Mouse (Mus musculus): Measurements from ENCODE around the gene Lgals3bp.
A peak's percentile ranks its signal among the peaks of the same experiment; 100 is the strongest.

Lgals3bp gene

DNA sequence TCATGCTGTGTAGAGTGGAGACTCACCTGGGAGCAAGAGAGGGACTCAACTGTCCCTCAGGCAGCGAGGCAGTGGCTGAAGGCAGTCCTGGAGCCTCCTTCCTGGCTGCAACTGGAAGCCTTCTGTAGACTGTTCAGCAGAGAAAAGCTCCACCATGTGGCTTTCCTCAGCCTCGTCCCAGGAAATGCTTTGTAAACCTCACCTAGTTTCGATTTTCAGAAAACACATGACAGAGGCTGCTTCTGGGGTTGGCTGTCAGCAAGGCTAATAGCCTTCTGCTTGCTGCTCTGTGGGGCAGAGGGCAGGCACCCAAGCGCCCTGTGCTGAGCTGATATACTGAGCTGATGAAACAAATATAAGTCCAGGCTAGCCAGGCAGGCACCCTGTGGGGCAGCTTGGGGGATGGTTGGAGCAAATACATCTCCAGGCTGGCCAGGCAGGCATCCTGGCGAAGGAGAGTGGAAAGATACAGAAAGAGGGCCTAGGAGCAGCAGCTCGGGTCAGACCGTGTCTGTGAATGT lies at the start of gene Lgals3bp:
Gene Lgals3bp (minus strand): TSS at position 333 of the 521 bp plus-strand sequence.
- peak; percentile 30 for DNase-seq (ENCODE audit: low spot score)

DNA sequence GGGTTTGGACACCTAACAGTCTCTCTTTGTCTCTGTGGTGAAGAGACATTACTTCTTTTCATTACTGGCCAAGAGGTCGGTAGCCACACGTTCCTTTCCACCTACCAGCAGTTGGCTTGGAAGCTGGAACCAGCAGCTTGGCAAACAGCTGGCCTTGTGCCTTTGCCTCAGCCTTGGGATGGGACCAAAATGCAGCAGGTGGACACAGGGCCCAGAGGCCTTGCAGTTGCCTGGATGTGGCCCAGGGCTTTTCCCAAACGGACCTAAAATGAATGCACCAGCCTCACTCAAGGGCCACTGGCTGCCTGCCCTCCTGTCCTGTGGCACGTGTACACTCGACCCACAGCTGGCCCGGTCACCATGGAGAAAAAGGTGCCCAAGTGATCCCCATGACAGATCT lies 49.3 kb upstream of the Lgals3bp start:
- DNase-seq (ENCODE audit: low spot score), result no peak

DNA sequence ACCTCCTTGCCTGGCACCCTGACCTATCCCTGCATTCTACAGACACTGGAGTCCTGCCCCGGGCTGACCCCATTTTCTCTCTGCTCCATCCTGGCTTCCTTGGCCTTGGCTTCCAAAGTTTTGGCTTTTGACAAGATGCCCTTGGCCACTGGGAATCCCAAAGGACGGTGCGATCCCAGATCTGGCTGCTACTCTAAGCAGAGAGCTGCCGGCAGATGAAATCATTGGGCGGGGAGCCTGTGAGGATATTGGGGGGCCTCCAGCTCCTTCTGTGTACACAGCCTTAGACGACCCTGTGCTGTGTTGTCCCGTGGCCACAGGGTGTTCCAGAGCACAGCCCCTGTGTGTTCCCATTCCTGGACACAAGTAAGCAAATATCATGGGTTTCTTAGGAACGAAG lies 46.5 kb upstream of the Lgals3bp start:
- no peak for DNase-seq (ENCODE audit: low spot score)

DNA sequence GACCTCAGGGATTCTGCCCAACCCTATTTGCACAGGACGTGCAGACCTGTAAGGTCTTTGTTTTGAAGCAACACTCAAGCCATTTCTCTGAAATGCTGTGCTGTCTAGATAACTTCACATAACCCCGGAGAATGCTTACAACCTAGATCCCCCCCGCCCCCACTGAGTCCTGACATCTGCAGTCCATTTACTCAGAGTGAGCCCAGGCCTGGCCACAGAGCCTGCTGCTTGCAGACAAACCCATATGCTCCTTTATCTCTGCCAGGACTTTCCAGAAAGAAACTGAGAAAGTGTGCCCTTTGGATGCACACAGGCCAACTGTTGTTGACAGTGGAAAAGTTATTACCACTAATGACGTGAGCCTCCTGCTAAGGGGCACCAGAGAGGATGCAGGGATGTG lies 45.5 kb upstream of the Lgals3bp start:
- no peak for DNase-seq (ENCODE audit: low spot score)

DNA sequence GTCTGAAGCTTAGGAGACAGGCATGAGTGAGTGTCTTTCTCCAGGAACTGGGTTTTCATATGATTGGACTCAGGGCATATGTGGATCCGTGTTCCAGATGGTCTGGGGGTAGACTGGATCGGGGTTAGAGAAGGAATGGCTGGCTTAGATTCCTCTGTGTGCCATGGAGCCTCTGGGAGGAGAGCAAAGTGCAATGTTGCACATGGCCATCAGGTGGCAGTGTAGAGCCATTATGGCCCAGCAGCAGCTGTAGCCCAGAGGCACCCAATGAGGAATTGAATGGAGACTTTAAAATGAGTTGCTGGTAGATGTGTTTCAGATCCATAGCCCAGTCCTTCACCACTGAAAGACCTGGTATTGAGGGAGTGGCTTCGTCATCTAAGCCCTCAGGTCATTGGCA lies 44.0 kb upstream of the Lgals3bp start:
- peak; percentile 90 for DNase-seq (ENCODE audit: low spot score)

DNA sequence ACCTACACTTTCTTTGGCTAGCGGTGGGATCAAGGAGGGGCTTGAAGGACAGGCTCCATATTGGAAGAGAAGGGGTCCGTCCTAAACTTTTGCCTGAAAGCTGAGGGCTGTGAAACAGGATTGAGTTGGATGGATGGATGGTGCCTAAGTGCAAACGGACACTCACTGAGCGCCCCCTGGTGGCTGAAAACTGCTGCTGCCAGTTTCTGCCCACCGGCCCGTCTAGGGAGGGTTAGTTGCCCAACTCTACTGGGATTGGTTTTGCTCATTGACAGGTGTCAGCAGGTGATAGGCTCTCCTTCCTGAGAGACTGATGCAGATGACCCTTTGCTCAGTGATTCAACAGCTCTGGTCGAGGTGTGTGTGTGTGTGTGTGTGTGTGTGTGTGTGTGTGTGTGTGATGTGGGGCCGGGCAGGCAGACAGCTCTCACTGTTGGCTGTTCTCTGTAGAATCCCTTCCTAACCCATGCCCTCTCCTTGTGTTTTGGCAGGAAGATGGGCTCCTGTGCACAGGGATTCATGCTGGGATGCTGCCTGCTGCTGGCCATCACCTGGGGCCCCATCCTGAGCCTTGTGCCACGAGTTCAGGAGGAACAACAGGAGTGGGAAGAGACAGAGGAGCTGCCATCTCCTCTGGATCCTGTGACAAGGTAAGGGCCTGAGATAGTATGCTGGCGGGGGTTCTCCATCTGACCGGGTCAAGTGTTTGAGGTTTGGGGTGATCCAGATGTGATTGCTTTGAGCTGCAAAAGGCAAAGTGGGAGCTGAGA lies 41.5 kb upstream of the Lgals3bp start:
- DNase-seq (ENCODE audit: low spot score), result peak; percentile 82

DNA sequence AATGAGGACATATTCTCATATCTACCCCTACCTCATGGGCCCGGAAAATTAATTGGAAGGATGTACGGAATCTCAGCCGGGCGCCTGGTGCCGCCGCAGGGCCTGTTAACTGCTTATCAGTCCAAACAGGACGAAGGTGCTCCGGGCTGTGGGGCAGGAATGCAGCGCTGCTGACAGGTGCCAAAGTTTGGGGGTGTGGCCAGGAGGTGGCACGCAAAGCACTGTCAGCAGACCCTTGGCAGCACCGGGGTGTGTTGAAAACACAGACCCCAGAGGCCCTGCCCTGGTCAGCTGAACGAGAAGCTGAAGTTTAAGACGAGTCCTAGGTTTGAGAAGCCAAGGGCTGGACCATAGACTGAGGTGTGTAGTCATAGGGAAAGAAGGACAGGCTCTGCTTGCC lies 40.8 kb upstream of the Lgals3bp start:
- DNase-seq (ENCODE audit: low spot score), result no peak

DNA sequence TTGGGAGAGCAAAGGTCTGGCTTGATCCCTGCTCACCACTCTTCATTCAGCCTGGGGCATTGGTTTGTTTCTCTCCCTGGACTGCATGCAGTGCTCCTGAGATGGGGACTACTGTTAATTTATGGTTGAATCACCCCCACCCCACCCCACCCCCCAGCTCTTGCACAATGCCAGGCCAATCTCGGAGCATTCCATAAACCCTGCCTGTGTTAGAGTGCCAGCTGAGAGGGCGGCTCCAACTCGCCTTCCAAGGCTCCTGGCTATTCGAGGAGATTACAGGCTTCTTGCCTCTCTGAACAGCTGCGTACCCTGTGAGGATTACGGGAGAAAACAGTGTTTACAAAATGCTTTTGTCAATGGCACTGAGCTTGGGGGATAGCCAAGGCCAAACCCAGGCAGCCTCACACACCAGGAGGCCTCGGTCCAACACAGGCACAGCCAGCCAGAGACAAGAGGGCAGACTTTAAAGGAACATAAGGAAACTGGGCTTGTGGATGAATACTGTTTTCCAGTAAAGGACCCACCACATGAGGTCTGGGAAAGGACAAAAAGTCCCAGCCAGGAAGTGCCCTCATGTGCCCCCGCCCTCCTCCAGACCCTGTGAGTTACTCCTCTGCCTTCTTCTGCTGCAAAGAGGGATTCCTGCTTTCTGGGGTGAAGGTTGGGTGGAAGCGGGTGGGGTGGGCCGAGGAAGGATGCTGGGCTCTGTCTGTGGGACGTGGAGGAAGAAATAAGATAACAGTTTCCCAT lies 36.9 kb upstream of the Lgals3bp start:
- peak; percentile 28 for DNase-seq (ENCODE audit: low spot score)

DNA sequence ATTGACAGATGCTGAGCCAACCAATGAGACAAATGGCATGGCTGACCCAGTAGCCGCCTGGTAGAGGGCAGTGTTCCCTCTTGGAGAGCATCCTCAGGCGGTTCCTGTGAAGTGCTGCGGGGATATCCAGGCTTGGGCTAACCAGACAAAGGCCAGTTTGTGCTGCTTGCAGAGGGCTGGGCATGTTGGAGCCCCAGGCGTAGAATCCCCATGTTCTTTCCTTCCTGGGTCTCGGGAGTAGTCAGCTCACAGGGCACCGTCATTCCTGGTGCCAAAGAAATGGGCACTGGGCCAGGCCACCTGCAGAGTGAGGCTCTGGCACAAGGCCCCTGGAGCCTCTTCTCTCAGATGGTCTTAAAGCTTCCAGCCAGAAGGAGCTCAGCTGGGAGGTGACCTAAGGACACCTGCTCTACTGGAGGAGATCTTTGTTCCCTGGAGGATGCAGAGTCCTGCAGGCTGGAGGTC lies 34.6 kb upstream of the Lgals3bp start:
- DNase-seq (ENCODE audit: low spot score), result peak; percentile 34

DNA sequence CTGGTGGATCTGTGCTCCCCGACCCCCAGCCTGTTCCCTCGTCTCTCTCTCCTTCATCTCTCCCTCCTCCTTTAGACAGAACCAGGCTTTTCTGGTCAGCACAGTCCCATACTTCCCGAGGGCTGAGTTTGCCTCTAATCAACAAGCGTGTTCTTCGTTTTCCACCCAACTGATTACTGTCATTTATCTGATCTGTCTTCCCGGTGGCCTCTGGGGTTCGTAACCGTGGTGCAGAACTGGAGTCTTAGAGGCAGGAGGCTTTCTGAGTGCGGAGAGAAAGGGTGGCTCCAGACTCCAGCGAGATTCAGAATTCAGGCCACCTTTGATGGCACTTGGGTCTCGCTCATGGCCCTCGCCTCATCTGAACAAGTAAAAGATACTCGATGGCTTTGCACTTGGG lies 32.2 kb upstream of the Lgals3bp start:
- DNase-seq (ENCODE audit: low spot score), result no peak

DNA sequence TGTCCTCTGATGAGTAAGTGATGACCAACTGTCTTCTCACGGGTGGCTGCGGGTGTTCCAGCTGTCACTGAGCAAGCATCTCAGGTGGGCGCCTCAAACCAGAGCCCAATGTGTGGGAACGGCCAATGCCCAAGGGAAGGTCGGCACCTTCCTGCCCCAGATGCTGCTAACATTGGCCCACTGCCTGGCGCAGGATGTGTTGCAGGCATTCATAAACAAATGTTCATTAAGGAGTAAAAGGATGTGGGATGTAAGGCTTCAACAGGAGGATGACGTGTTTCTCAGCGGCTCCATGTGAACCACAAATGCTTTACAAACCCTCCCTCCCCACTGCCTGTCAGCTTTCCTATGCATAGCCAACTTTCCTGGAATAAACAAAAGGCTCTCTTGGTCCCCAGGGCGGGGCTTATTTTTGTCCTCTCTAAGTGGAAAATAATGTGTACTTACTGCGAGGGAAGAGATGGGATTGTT lies 31.5 kb upstream of the Lgals3bp start:
- no peak for DNase-seq (ENCODE audit: low spot score)

DNA sequence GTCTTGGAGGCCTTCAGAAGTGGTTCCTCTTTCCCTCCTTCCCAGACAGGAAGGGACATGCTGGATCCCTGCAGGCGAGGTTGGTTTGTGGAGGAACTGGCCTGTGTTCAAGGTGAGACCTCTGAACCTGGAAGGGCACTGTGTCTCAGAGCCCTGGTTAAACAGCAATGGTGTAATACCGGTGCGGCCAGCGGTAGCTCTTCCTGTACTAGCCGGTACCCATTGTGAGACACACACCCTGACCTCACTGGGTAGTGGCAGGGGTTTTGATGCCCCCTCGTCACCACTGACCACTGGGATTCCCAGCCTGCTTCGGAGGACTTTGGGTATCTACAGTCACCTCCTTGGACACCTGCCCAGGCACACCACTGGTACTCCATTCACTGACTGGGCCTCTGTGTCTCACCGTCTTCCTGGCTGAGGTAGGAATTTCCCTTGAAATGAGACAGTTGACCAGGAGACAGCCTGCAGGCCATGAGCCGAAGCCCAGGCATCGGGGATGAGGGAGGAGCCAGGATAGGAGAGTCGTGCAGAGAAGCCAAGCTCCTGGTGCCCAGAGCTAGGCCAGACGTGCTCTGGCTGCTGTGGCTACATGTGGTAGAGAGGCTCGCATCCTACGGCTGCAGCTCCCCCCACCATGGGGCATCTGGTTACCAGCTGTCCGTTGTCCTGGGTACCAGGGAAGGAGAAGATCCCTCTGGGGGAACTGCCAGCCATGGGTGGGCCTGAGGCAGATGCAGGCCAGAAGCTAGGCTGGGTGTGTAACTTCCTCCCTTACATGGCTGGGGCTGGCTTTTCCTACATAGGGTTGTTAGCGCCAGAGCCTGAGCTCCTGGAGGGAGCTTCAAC lies 29.4 kb upstream of the Lgals3bp start:
- DNase-seq (ENCODE audit: low spot score), result no peak

DNA sequence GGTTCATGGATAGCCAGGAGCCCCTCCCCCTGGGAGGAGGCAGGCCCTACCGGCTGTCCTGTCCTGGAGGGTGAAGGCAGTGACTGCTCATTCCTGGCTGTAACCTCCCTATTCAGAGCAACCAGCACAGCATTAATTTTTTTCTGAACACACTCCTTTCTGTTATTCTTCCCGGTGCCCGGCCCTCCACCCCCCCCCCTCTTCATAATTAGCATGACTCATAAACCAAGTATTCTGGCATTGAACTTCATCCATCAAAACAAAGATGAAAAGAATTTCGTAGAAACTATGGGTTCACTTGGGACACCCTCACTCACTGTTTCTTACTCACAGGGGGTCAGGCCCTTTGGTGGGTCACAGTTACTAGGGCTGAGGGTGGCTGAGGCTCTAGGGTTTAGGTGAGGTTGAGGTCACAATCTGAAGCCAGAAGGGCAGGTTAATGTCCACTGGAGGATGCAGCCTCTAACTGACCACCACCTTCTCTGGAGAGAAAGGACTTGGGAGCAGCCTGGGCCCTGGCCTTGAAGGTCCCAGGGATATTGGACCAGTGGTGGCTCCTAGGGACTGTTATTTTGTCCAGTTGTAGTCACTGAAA lies 28.5 kb upstream of the Lgals3bp start:
- DNase-seq (ENCODE audit: low spot score), result no peak

DNA sequence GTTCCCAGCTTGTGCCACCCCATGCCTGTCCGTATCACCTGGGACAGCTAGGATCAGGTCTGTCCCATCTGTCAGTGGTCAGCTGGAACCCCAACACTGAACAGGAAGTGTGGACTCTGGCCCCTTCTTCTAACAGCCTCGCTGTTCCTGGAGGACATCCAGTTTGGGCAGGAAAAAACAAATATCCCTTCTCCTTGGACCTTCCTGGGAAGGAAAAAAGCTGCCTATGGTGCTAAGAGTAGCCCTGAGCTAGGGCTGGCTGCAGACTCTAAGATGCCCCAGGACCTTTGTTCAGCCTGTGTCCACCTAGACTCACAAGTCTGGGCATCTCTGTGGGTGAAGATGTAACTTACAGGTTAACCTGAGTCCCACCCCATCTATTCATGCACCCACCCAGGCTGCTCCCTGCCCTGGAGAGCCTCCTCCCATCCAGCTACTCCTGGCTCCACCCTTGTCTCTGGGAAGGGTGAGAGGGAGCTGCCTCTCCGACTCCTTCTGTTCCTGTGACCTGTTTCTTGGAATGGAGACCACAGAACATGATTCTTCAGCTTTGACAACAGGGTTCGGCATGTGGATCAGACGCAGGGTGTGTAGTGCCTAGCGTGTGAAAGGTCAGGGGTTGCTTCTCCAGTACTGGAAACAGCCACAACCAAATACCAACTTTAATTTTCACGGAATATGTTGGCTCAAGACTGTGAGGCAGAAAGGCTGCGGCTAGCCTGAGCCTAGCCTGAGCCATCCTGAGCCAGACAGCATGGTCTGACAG lies 27.2 kb upstream of the Lgals3bp start:
- no peak for DNase-seq (ENCODE audit: low spot score)

DNA sequence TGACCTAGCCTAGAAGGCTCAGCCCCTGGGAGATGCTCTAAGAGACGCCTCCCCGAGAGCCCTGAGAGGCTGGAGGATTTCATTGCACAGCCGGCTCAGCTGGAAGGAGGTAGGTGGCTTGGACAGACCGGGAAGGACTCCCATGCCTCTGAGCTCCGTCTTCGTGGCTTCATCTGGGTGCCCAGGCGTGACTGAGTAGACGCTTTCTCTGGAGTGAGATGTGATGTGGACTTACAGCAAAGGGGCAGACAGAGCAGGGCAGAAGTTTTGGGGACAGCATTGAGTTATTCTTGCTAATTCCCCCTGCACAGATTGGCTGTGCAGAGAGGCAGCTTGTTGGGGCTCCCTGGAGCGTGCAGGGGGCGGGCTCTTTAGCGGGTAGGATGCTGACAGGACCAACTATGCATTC lies 26.6 kb upstream of the Lgals3bp start:
- DNase-seq (ENCODE audit: low spot score), result peak; percentile 25

DNA sequence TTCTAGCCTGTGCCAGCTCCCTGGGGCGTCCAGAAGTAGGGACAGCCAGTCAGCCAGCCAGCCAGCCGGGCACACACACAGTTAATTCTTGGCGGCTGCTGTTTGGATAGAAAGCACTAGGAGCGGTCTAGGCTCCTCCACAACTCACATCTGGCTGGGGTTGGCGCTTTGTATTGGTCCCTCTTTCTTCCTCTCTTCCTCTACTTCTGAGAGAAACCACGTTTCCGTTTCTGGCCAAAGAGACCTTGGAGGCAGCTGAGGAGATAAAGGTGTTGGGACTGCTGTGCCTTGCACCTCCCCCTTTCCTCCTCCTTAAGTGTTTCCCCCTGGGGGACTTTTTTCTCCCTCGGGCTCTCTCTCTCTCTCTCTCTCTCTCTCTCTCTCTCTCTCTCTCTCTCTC lies 26.1 kb upstream of the Lgals3bp start, which contains the start of gene C1qtnf1:
Gene C1qtnf1 (plus strand): TSS at position 218 of the 400 bp plus-strand sequence.
- DNase-seq (ENCODE audit: low spot score), result peak; percentile 50

DNA sequence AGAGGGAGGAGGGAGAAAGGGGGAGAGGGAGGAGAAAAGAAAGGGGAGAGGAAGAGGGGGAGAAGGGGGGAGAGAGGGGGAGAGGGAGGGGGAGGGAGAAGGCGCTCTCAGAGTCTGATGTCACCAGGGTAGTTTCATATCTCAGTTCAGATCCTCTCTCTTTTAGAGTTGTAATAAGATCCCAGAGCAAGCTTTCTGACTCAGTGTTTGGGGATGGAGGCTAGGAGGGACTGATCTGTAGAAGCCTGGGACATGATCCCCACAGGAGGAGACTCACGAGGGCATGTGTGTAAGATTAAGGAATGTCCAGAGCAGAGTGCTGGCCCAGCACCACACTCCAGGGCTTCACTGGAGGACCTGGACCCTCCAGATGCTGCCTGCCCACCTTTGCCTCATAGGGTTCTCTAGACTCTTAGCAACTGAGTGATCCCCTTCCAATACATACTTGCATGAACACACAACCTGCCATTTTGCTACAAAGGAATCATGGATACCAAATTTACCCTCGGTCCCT lies 25.4 kb upstream of the Lgals3bp start:
- DNase-seq (ENCODE audit: low spot score), result no peak

DNA sequence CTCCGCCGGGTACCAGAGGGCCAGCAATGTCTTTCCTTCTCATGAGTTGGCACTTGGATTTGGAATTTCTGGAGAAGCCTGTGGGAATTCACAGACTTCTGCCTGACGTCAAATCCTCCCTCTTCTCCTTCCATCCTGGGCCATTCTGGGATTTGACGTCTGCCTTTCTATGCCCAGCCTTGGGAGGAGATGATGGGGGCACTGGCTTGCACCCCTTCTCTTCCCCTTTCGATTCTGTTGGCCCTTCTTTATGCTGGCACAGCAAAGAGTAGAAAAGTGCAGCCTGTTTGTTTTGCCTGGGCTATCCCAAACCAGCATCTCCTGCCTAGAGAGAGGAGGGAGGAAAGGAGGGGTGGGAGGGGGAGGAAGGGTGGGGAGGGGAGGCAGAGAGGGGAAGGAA lies 24.9 kb upstream of the Lgals3bp start:
- no peak for DNase-seq (ENCODE audit: low spot score)

DNA sequence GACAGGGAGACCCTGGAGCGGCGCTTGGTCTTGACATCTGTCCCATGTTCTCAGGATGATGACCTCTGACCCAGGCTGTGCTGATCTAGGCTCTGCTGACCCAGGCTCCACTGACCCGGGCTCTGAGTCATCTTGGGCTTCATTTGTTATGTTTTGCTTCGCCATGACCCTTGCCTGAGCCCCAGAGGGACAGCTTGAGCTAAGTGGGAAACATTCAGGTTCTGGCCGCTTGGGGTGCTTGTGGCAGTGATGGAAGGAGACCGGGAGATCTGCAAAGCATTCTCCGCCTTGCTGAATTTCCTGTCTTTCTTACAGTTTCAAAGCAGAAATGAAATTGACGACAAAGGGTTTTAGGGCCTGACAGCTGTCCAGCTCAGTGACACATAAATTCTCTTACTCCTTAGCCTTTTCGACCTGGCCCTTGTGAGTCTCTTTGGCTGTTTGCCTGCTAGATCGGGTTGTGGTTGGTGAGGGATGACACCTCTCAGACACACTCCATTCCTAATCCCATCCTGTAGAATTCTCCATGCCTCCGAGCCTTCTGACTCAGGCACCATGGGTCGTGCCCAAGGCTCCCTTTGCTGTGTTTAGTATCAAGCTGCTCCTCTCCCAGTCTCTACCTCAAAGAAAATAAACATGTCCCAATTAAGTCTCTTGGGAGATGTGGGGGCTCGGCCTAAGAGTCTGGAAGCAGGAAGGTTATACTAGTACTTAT lies 22.9 kb upstream of the Lgals3bp start:
- DNase-seq (ENCODE audit: low spot score), result peak; percentile 14
